Mouse (Mus musculus): ENCODE measurements around the gene Prss54.

GRCm38 (mm10) chr8:95528750-95529310, 47.3 kb downstream of the Prss54 start:
- TF ChIP-seq CTCF (IDR thresholded peaks at IDR 0.05; ENCODE audit: borderline replicate concordance, control insufficient read depth, extremely low read depth, insufficient read depth, low read length, poor library complexity) (no peak), POLR2A (IDR thresholded peaks at IDR 0.05; ENCODE audit: control insufficient read depth, extremely low read depth, insufficient read depth, low read length, poor library complexity) (no peak)
